Mouse (Mus musculus) common myeloid progenitor, adult 5-6 weeks (primary cell): ENCODE results near the gene Sgip1. TPM values are rescaled to one million over a fixed set of nuclear protein-coding genes. Genes with fewer than 3 reads are reported as not detected.

Experiments used
- ATAC-seq: replicated peaks from 2 replicates; pipeline ENCODE4 v1.8.0; 2016; ENCODE audit warnings: low read depth, mild to moderate bottlenecking, moderate TSS enrichment, inconsistent platforms; ENCODE audit not compliant: poor library complexity, severe bottlenecking
- total RNA-seq: library from RNA; stranded (forward); fragments of 200-1000, 187-1606 nt; gene quantifications from 2 replicates; pipeline ENCODE4 v1.2.3, GENCODE M21; 2017

Sgip1 gene
- 1.0 and 1.5 TPM in 2 replicates for total RNA-seq

DNA sequence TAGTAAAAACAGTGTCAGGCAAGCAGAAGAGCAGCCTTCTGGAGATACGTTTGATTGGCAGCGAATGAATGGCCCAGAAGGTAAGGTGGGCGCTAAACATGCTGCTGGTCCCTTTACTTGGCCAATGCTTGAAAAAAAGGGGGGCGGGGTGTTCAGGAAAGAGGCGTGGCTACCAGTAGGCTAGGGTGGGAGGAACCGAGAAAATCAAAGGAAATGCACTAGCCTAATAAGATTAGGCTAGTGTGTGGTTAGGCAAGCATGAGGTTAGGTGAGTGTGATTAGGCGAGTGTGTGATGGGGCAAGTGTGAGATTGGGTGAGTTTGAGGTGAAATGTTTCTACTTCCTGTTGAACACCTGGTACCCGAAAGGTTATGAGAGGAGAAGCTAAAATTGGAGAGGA lies at the start of gene Sgip1:
Gene Sgip1 (plus strand): TSS at position 11 of the 400 bp plus-strand sequence.
- peak; percentile 56; the same call in 1 of the 2 replicates for ATAC-seq

DNA sequence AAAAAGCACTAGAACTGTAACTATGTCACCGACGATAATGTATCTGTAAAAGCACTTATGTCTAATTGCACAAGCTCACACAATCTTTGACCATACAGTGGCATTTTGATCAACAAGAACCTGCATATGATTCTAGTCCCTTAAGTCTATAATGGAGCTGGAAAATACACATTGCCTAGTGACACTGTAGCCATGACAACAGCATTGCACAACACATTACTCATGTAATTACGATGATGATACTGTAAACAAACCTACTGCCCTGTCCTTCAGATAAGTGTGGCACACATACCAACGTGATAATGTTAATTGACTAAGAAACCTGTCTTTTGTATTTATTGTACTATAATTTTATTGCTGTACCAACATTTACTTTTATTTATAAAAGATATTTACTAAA lies 49.7 kb upstream of the Sgip1 start:
- ATAC-seq: no peak

DNA sequence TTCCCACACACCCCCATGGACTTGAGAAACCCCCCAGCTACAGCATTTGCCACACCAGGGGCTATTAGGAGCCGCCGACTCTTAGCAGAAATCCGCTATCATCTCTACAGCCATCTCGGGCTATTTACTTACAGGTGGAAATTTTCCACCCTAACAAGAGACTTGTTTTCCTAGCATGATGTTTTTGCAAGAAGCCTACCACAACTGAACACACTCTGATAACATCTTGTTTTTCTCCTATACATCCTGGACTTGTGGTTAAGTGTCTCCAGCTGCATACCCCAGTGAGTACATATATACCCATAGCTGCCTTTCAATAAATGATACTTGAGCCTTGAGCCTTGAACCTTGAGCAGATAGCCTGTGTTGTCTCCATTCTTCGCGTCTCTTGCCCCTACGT lies 43.1 kb upstream of the Sgip1 start:
- no peak for ATAC-seq

DNA sequence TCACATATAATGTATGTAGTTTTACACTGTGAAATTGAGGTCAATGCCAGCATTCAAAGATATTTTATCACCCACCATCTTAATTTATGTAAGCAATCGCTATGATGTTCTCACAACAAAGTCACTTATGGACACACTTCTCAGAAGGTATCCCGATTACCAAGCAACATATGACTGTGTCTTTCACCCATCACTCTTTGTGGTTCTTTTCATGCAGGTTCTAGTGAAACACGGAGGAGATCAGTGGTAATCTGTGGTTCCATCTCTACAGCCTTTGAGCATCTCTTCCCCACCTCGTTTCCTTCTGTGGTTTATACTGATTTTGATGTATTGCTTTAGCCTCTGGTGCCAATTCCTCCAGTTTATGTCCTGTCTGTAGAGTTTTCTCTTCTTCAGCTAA lies 29.4 kb upstream of the Sgip1 start:
- ATAC-seq: no peak

DNA sequence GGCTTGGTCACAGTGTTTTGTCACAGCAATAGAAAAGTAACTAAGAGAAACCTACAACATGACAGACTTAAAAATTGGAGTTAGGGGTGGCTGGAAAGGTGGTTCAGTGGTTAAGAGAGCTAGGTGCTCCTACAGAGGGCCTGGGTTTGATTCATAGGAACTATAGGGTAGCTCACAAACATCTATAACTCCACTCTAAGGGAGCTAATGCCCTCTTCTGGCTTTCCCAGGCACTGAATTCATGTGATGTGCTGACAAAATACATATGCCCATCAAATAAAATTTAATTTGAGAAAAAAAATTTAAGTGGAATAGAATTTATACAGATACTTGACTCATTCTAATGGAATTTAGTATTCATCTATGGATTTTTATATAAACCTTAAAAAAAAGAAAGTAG lies 25.6 kb upstream of the Sgip1 start:
- ATAC-seq: no peak

DNA sequence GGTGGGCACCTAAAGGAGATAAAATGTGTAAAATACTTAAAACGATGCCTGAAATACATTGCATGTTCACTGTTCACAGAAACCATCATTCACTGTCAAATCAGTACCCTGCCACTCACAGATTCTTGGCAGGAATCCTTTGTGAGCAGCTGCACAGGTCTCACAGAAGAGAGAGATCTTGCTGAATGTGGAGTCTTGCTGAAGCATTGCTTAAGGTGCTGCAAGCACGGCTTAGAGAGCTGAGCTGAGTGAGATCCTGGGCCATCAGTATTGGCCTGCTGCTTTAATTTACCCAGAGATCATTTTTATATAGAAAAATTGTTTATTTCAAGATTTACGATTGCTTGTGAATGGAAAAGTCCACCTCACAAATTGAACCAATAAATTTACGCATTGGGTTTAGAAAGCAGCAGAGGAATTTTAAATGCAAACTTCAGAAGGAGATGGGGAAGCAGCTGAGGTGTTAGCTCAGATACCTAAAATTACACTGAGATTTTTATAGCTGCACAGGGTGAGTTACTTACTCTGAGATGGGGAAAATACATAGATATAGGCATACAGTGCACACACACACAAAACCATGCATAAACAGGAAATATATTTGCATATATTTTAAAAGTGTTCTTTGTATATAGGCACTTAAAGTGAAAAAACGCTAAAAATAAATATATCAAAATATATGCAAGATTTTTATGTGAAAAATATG lies 23.8 kb upstream of the Sgip1 start:
- ATAC-seq: no peak

DNA sequence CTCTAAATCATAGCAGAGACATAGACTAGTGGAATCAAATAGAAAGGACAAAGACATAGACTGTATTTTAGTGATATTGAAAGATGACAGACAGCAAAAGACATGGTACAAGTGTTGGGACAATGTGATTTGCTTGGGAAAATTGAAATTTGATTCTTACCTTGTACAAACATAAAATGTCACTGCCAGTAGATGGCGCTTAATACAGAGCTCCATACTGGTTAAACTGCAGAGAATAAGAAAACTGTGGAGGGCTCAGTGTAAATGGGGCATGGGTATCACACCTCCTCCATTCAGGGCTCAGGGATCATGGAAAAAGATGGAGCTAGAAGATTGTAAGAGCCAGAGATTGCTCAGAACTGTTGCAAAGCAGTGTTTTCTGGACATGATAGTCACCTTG lies 21.6 kb upstream of the Sgip1 start:
- ATAC-seq: peak; percentile 48; the same call in 1 of the 2 replicates

DNA sequence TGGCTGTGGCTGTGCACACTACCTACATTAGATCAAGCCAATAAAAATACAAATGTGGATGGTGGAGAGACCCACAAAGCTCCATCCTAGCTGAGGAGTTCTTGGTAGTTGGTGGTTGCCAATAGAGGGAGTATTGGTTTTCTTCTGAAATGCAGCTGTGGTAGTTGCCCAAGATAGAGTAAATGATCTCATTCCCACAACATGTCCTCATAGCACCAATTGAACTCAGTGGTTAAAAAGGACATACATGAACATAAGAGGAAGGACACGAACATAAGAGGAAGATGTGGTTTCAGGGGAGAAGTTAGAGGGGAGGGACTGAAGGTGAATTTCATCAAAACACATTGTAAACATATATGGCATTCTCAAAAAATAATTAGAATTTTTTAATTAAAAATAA lies 21.1 kb upstream of the Sgip1 start:
- peak; percentile 96 for ATAC-seq

DNA sequence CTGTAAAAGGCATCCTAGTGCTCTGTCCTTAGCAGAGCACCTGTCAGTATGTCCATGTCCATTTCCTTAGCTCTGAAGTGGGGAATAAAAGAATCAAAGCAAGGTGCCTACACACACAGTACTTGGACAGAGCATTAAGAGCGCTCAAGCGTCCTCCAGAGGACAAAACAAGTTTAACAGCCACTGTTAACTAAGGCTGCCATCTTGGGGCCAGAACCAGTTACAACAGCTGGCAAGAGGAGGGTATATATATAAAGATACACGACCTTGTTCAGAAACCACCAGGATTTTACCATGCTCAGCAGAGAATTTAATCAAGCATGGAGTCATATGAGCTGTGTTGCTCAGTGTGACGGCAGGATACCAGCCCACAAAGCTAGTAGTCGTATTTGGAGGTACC lies 16.7 kb upstream of the Sgip1 start:
- no peak for ATAC-seq

DNA sequence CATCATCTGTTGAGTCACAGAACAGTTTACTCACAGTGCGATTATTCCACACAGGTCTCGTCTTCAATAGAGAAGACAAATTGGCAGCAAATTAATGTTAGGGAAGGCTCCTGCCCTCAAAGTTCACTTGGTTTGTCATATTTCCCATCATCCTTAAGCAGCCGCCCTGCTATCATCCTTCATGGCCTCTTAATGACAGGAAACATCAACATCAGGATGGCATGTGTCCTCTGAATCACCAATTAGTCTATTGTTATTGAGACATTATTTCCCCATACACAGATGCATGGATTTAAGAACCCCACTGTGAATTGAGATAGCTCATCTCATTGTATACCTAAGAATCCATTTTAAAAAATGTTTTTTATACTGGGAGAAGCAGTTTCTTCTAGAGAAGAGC lies 10.1 kb upstream of the Sgip1 start:
- ATAC-seq: no peak

DNA sequence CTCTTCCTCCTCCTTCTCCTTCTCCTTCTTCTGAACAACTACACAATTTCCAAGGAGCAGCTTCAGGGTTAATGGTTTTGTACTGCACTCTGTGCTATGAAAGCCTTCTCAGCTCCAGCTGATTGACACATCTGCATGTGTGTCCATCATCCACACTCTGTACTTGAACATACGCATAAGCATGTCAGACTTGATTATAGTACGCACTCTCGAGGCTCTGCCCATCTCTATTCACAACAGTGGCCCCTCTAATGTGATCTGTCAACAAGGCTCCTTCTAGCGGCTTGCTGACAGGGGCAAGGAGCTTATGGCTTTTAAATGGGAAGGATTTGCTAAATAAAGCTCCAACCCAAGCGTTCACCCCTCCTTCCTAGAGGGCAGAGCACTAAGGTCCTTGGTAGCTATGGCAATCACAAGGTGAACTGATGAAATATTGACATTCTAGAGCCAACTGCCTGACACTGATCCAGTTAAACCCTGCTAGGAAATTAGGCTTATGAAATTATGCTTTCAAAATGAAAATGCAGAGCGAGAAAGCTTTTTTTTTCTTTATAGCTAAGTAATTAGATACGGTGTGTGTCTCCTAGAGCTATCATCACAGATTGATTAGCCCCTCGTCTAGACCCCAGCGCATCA lies 7.0 kb upstream of the Sgip1 start:
- ATAC-seq: no peak

DNA sequence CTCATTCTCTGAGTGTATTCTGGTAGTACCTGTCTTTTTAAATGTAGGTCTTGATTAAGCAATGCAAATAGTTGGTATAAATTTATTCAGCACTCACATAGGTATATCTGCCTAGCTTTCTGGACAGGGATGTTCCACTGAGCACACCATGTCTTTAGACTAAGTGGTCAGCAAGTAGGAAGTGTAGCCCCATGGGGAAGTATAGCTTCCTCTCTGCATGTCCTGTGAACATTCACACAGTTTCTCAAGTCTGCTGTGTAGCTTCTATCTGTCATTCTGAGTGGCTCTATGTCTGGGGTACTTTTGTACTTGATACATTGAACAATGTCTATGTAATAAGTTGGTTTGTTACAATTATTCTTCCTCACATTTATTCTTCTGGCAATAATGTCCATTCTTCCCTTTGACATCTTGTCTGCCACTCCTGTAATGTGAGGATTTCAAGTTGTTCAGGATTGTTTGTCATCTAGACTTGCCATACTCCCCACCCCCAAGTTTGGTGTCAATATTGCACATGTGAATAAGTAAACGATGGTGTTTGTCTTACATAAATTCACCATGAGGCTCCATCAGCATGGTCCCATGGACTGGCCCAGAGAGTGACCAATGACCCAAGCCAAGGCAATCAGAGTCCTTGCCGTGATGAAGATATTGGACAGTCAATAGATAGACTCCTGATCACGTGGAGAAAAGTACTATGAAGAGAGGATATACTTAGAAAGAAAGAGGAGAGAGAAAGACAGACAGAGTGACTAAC lies 12.4 kb downstream of the Sgip1 start:
- no peak for ATAC-seq

DNA sequence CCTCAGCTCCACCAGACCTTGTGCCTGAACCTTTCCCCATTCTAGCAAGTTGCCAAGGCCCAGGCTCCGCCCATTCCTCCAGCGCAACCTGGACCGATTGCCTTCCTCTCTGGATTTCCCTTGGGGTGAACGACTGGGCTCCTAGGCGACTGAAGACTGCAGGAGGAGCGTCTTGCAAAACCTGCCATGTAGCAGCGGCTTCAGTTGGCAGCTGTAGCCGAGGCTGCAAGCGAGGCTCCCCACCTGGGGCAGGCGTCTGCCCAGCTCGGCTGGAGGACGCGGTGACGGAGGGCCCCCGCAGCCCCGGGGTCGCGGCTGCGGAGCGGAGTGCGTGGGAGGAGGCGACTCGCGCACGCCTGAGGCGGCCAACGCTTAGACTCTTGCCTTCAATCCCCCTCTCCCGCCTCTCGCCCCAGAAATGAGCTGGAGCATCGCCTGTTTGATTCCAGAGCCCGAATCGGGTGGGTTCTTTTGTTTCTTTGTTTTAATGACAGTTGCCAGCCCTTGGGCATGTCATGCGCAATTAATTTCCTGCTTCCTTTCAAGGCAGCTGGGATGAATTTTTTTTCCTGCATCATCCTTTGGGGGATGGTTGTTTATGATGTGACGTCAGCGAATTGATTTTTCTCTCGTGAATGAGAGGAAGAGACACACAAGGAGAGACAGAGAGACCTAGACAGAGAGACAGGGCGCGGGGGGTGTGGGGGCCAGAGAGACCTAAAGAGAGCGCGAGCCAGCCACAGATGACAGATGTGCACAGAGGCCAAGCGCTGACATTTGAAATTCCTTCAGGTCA lies 18.2 kb downstream of the Sgip1 start:
- peak; percentile 8; the same call in 1 of the 2 replicates for ATAC-seq

DNA sequence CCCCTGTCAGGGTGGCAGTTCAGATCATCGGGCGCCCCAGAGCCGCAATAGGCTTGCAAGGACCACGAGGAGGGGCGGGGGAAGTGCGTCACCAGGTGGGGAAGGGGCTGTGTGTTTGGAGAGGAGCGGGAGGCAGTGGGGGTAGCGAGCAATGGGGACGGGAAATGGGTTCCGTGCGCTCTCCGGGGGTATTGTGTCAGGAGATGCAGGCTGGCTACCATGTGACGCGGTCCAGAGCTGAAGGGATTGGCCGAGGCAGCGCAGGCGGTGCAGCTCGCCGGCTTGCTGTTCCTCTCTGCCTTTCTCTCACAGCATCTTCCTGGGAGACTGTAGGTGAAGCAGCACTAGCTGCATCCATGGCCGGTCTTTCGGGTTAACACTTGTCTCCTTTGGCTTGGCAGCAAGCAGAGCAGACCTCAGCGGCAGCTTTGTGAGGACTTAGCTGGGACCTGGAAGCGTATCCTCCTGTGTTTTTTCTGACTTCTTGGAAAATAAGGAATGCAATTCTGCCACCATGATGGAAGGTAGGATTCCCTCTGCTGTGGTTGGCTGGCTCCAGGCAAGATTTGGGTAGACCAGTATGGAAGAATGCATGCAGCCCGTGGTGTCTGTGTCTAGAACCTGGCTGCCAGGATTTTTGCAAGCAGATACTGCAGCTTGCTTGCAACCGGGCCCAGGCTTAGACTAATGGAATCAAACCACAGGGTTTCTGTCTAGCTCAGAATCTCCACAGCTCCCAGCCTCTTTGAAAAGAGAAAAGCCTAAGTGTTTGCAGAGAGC lies 19.1 kb downstream of the Sgip1 start:
- ATAC-seq: peak; percentile 75

DNA sequence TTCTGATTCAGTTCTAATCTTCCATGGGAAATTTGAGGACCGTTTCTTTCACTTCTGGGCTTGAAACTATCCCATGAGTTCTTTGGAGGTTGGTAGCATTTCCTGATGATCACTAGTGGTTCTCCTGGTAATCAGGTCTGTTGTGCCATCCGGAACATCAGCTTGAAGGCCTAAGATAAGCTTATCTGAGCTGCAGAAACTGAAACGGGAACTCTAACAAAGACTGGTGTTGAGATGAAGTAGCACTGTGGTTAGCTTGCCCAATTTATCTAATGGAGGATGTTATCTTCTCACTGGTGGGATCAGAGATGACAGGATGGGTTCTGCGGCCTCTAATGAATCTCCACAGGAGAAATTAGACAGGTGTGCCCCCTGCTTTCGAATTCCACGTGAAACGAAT lies 21.0 kb downstream of the Sgip1 start:
- peak; percentile 55 for ATAC-seq

DNA sequence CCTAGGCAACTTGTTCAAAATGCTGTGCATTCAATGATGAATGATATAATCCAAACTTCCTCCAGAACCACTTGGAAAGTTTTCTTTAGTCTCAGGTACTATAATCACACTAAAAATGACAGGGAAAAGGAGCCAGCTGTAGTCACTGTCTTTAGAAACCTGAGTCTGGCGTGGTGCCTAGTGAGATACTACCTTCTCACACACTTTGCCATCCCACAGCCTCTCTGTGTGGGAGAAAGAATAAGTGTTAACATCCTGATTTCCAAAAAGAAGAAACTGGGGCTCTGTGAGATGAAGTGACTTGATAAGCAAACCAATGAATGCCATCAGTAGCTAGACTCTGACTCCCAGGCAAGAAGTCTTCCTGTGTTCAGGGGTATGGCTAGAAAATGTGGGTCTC lies 28.0 kb downstream of the Sgip1 start:
- ATAC-seq: no peak

DNA sequence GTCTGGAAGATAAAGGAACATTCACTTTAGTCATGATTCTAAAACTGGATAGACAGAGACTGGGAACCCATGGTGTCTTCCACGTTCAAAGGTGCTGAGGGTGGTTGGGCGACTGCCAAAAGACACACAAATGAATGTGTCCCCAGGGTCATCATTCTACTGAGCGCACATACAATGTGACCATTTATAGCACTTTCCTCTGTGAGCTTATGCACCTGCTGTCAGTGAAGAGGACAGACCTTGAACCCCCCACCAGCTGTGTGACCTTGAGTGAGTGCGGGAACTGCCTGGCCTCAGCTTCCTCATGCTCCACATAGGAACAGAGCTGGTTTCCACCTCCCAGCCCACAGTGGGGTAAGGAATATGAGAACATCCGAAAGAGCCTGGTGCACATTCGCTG lies 28.8 kb downstream of the Sgip1 start:
- no peak for ATAC-seq

DNA sequence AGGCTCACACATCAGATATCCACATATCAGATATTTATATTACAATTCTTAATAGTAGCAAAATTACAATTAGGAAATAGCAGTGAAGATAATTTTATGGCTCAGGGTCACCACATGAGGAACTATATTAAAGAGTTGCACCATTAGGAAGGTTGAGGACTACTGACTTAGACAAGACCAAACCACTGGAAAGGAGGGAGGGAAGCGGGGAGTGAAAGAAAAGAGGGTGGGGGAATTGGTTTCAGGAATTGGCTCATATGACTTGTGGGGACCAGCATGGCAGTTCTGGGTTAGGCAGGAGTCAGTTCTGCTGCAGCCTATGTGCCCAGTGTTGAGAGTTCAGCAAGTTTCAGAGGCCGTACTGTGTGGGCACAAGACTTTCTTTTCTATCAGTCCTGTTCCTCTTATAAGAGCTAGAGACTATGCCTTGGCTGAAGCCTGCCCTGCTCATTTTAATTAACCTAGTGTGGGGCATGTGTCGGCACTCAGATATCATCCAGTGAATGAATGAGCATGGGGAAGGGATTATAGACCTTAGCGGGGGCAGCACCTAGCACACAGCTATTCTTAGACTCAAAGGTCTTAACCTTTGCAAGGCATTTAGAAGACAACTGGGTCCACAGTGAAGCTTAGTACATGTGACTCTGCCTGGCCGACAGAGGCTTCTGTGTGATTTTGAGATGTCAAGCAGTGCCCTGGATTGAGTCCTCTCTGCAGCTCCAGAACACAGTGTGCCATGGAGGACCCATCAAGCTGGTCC lies 30.7 kb downstream of the Sgip1 start:
- ATAC-seq: no peak

DNA sequence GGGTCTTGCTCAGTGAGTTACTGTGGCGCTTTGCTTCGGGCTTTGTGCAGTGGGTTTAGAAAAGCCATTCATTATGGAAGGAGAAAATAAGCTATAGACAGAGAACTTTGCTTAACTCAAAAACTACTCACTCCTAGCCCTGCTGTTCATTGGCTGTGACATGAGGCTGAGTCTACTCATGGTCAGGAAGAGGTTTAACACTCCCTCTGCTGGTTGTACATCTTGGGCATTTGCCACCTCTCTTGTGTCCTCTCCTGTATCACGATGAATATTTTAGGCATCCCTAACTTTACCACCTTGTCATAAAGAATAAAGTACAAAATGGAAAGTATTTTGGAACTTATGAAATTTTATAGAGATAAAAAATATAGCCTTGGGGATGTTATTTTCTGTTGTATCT lies 32.1 kb downstream of the Sgip1 start:
- ATAC-seq: 0 out of 2 replicates have a peak, but pooled peaks have one; percentile 52
